Mouse (Mus musculus): ENCODE results near the gene Lonp1. TPM values are rescaled to one million over a fixed set of nuclear protein-coding genes. Genes with fewer than 3 reads are reported as not detected.

Lonp1 gene
- polyA plus RNA-seq, 1 experiment from 2014 or later: 71.2 TPM

DNA sequence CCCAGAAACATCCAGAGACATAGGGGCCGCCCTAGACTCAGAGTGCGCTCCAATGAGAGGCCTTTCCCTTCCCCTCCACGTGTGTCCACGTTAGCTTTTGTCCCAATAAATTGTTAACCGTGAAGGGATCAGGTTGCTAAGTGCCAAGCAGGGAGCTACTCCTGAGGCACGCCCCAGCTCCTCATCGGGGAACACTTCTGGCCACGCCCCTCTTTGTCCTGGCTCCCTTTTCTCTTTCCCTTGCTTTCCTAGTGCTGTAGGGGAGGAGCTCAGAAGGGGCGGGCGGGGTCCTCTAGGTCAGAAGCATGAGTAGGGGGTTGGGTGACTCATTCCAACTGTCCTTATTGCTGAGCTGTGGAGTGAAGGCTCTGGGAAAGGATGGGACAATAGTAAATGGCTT, 37.6 kb upstream of the Lonp1 start:
- Histone ChIP-seq H3K36me3 (ENCODE audit: control insufficient read depth, insufficient read depth, low read length) (no peaks in the 10 kb centered on the region), H3K27ac (ENCODE audit: low read depth) (no peak overlapping the region; the same call in 1 of the 2 replicates), H3K4me3 (ENCODE audit: low read depth, low read length) (0 out of 2 replicates have a peak overlapping the region, but pooled peaks have one; percentile 8), H3K4me2 (ENCODE audit: low read length) (peak overlapping the region; percentile 42), H3K27me3 (replicated peaks; ENCODE audit: control insufficient read depth, insufficient read depth, low read length) (no peaks in the 10 kb centered on the region; the same call in 1 of the 2 replicates), H3K4me1 (replicated peaks; ENCODE audit: control insufficient read depth, insufficient read depth, low read length) (peaks cover 12% of the 10 kb centered on the region; the same call in 1 of the 2 replicates), H3K9me3 (ENCODE audit: control insufficient read depth, low read length) (no peaks in the 10 kb centered on the region), H3K9ac (ENCODE audit: low read length) (0 out of 2 replicates have a peak overlapping the region, but pooled peaks have one; percentile 22)
- 6% methylated on average over 10 of the region's 10 CpGs for WGBS
- ATAC-seq (replicated peaks; ENCODE audit: low FRiP score, low TSS enrichment, low read depth) (peak; percentile 71), DNase-seq (ENCODE audit: low spot score) (peak; percentile 74)

DNA sequence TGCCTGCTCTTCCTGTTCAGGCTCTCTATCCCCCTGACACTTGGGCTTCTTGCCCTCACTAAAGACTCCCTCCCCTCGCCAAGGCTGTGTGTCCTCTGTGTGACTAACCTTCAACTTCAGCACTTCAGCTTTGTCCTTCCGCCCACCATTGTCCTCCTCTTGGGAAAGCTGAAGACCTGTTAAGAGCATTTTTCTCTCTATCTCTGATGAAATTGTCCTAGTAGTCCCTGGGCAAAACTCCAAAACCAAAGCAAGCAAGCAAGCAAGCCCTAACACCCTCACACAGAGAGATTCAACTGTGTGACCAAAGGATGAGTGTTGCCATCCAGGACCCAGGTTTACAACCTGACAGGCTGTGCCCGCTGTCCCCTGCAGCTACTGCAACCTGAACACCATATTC, 37.0 kb upstream of the Lonp1 start:
- DNase-seq (ENCODE audit: low spot score) (no peak), ATAC-seq (replicated peaks; ENCODE audit: low FRiP score, low TSS enrichment, low read depth) (no peak)
- 56% methylated on average over 3 of the region's 3 CpGs for WGBS
- Histone ChIP-seq H3K27me3 (replicated peaks; ENCODE audit: control insufficient read depth, insufficient read depth, low read length) (no peaks in the 10 kb centered on the region; the same call in 1 of the 2 replicates), H3K36me3 (ENCODE audit: control insufficient read depth, insufficient read depth, low read length) (no peaks in the 10 kb centered on the region), H3K4me2 (ENCODE audit: low read length) (peak overlapping the region; percentile 42), H3K27ac (ENCODE audit: low read depth) (no peak overlapping the region), H3K4me3 (ENCODE audit: low read depth, low read length) (0 out of 2 replicates have a peak overlapping the region, but pooled peaks have one; percentile 8), H3K4me1 (replicated peaks; ENCODE audit: control insufficient read depth, insufficient read depth, low read length) (peaks cover 12% of the 10 kb centered on the region; the same call in 1 of the 2 replicates), H3K9ac (ENCODE audit: low read length) (0 out of 2 replicates have a peak overlapping the region, but pooled peaks have one; percentile 22), H3K9me3 (ENCODE audit: control insufficient read depth, low read length) (no peaks in the 10 kb centered on the region)

- Histone ChIP-seq H3K4me1 (replicated peaks; ENCODE audit: control insufficient read depth, insufficient read depth, low read length) (no peaks in the 10 kb centered on the region), H3K4me2 (ENCODE audit: low read length) (no peak overlapping the region), H3K9ac (ENCODE audit: low read length) (no peak overlapping the region), H3K27me3 (replicated peaks; ENCODE audit: control insufficient read depth, insufficient read depth, low read length) (no peaks in the 10 kb centered on the region), H3K9me3 (ENCODE audit: control insufficient read depth, low read length) (no peaks in the 10 kb centered on the region), H3K27ac (ENCODE audit: low read depth) (no peak overlapping the region), H3K4me3 (ENCODE audit: low read depth, low read length) (no peak overlapping the region), H3K36me3 (ENCODE audit: control insufficient read depth, insufficient read depth, low read length) (no peaks in the 10 kb centered on the region)
- DNase-seq (ENCODE audit: low spot score): no peak
- no peak for ATAC-seq (replicated peaks; ENCODE audit: low FRiP score, low TSS enrichment, low read depth)
- WGBS: 84% methylated on average over 6 of the region's 6 CpGs
Observed at GRCm38 (mm10) chr17:56656171-56656570, 29.5 kb upstream of the Lonp1 start.

GRCm38 (mm10) chr17:56655311-56655710, 28.6 kb upstream of the Lonp1 start:
- WGBS: 85% methylated on average over 3 of the region's 3 CpGs
- H3K27ac ChIP-seq (ENCODE audit: low read depth): no peak overlapping the region
- H3K9ac ChIP-seq (ENCODE audit: low read length): no peak overlapping the region
- no peaks in the 10 kb centered on the region for H3K9me3 ChIP-seq (ENCODE audit: control insufficient read depth, low read length)
- H3K4me1 ChIP-seq (replicated peaks; ENCODE audit: control insufficient read depth, insufficient read depth, low read length): no peaks in the 10 kb centered on the region
- no peak overlapping the region for H3K4me2 ChIP-seq (ENCODE audit: low read length)
- no peaks in the 10 kb centered on the region for H3K27me3 ChIP-seq (replicated peaks; ENCODE audit: control insufficient read depth, insufficient read depth, low read length)
- DNase-seq (ENCODE audit: low spot score): no peak
- no peak overlapping the region for H3K4me3 ChIP-seq (ENCODE audit: low read depth, low read length)
- no peaks in the 10 kb centered on the region for H3K36me3 ChIP-seq (ENCODE audit: control insufficient read depth, insufficient read depth, low read length)
- no peak for ATAC-seq (replicated peaks; ENCODE audit: low FRiP score, low TSS enrichment, low read depth)

DNA sequence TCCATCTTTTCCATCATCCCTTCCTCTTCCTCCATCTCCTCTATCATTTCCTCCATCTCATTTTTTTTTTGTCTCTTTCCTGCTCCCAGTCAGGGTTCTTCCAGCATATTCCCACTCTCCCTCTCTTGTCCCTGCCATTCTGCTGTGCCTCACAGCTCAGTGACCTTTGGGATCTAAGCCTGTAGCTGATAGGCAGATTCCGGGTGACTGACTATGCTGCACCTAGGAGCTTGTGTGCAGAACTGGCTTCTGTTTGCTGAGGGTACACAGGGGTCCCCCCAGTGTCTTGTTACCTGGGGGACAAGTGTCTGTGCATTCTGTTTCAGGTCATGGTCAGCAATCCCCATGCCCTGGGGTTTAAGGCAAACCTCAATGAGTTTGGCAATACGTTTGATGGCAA, 28.1 kb upstream of the Lonp1 start:
- Histone ChIP-seq H3K27ac (ENCODE audit: low read depth) (no peak overlapping the region), H3K36me3 (ENCODE audit: control insufficient read depth, insufficient read depth, low read length) (no peaks in the 10 kb centered on the region), H3K4me2 (ENCODE audit: low read length) (no peak overlapping the region), H3K9me3 (ENCODE audit: control insufficient read depth, low read length) (no peaks in the 10 kb centered on the region), H3K4me3 (ENCODE audit: low read depth, low read length) (no peak overlapping the region), H3K9ac (ENCODE audit: low read length) (no peak overlapping the region), H3K4me1 (replicated peaks; ENCODE audit: control insufficient read depth, insufficient read depth, low read length) (no peaks in the 10 kb centered on the region), H3K27me3 (replicated peaks; ENCODE audit: control insufficient read depth, insufficient read depth, low read length) (no peaks in the 10 kb centered on the region)
- no peak for ATAC-seq (replicated peaks; ENCODE audit: low FRiP score, low TSS enrichment, low read depth)
- DNase-seq (ENCODE audit: low spot score): no peak
- WGBS: 64% methylated on average over 2 of the region's 2 CpGs

- no peaks in the 10 kb centered on the region for H3K4me1 ChIP-seq (replicated peaks; ENCODE audit: control insufficient read depth, insufficient read depth, low read length)
- DNase-seq (ENCODE audit: low spot score) (no peak), ATAC-seq (replicated peaks; ENCODE audit: low FRiP score, low TSS enrichment, low read depth) (no peak)
- H3K9me3 ChIP-seq (ENCODE audit: control insufficient read depth, low read length): no peaks in the 10 kb centered on the region
- H3K9ac ChIP-seq (ENCODE audit: low read length): no peak overlapping the region
- WGBS: 25% methylated on average over 10 of the region's 10 CpGs
- H3K36me3 ChIP-seq (ENCODE audit: control insufficient read depth, insufficient read depth, low read length): no peaks in the 10 kb centered on the region
- H3K4me2 ChIP-seq (ENCODE audit: low read length): no peak overlapping the region
- no peak overlapping the region for H3K4me3 ChIP-seq (ENCODE audit: low read depth, low read length)
- H3K27ac ChIP-seq (ENCODE audit: low read depth): no peak overlapping the region
- no peaks in the 10 kb centered on the region for H3K27me3 ChIP-seq (replicated peaks; ENCODE audit: control insufficient read depth, insufficient read depth, low read length)
Observed at GRCm38 (mm10) chr17:56651801-56652200, 25.1 kb upstream of the Lonp1 start.

DNA sequence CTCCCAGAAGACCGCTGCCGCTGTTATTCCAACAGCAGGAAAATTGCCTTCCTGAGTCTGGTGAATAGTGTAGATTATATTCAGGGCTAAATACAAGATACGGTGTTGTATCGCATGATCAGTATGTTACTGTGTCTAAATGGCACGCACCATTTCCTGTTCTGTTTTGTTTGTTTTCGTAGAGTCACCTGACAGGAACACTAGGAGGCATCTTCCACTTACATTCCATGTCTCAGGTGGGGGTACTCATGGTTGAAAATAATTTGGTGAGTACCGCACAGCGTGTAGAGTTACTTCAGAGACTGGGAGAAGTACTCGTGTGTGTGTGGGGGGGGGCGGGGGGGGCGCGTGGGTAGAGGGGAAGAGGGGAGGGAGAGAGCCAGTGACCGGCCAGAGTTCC, 20.9 kb upstream of the Lonp1 start:
- no peaks in the 10 kb centered on the region for H3K9me3 ChIP-seq (ENCODE audit: control insufficient read depth, low read length)
- H3K27me3 ChIP-seq (replicated peaks; ENCODE audit: control insufficient read depth, insufficient read depth, low read length): no peaks in the 10 kb centered on the region
- no peaks in the 10 kb centered on the region for H3K4me1 ChIP-seq (replicated peaks; ENCODE audit: control insufficient read depth, insufficient read depth, low read length)
- H3K4me2 ChIP-seq (ENCODE audit: low read length): no peak overlapping the region
- no peak overlapping the region for H3K27ac ChIP-seq (ENCODE audit: low read depth)
- no peak overlapping the region for H3K4me3 ChIP-seq (ENCODE audit: low read depth, low read length)
- H3K9ac ChIP-seq (ENCODE audit: low read length): no peak overlapping the region
- WGBS: 61% methylated on average over 9 of the region's 13 CpGs
- no peaks in the 10 kb centered on the region for H3K36me3 ChIP-seq (ENCODE audit: control insufficient read depth, insufficient read depth, low read length)
- ATAC-seq (replicated peaks; ENCODE audit: low FRiP score, low TSS enrichment, low read depth) (no peak), DNase-seq (ENCODE audit: low spot score) (no peak)

GRCm38 (mm10) chr17:56643237-56643636, 16.6 kb upstream of the Lonp1 start:
- no peaks in the 10 kb centered on the region for H3K27me3 ChIP-seq (replicated peaks; ENCODE audit: control insufficient read depth, insufficient read depth, low read length)
- H3K4me2 ChIP-seq (ENCODE audit: low read length): no peak overlapping the region
- H3K9me3 ChIP-seq (ENCODE audit: control insufficient read depth, low read length): no peaks in the 10 kb centered on the region
- H3K4me3 ChIP-seq (ENCODE audit: low read depth, low read length): no peak overlapping the region
- H3K36me3 ChIP-seq (ENCODE audit: control insufficient read depth, insufficient read depth, low read length): no peaks in the 10 kb centered on the region
- H3K9ac ChIP-seq (ENCODE audit: low read length): no peak overlapping the region
- H3K4me1 ChIP-seq (replicated peaks; ENCODE audit: control insufficient read depth, insufficient read depth, low read length): no peaks in the 10 kb centered on the region
- DNase-seq (ENCODE audit: low spot score): no peak
- no peak for ATAC-seq (replicated peaks; ENCODE audit: low FRiP score, low TSS enrichment, low read depth)
- no peak overlapping the region for H3K27ac ChIP-seq (ENCODE audit: low read depth)
- 80% methylated on average over 4 of the region's 4 CpGs for WGBS

- Histone ChIP-seq H3K4me3 (ENCODE audit: low read depth, low read length) (no peak overlapping the region), H3K27ac (ENCODE audit: low read depth) (no peak overlapping the region), H3K9ac (ENCODE audit: low read length) (no peak overlapping the region), H3K9me3 (ENCODE audit: control insufficient read depth, low read length) (no peaks in the 10 kb centered on the region), H3K4me2 (ENCODE audit: low read length) (no peak overlapping the region), H3K4me1 (replicated peaks; ENCODE audit: control insufficient read depth, insufficient read depth, low read length) (no peaks in the 10 kb centered on the region), H3K36me3 (ENCODE audit: control insufficient read depth, insufficient read depth, low read length) (no peaks in the 10 kb centered on the region), H3K27me3 (replicated peaks; ENCODE audit: control insufficient read depth, insufficient read depth, low read length) (no peaks in the 10 kb centered on the region)
- ATAC-seq (replicated peaks; ENCODE audit: low FRiP score, low TSS enrichment, low read depth) (no peak), DNase-seq (ENCODE audit: low spot score) (no peak)
- WGBS: 91% methylated on average over 6 of the region's 6 CpGs
Observed at GRCm38 (mm10) chr17:56634023-56634422, 7.3 kb upstream of the Lonp1 start.

Data from intestine, embryonic 14.5 days (tissue).